Mouse (Mus musculus): Measurements from ENCODE around the gene Tspan11. TPM values are rescaled to one million over a fixed set of nuclear protein-coding genes. Genes with fewer than 3 reads are reported as not detected.

Tspan11 gene
- 0.49 and 0.85 TPM in 2 replicates for polyA plus RNA-seq (2021; fragmentation: Nextera tagmentation)
- long read RNA-seq, experiment 1, full-length matches to known transcripts = 1 of 1 reads
- long read RNA-seq, experiment 1, partial matches to known transcripts = 0 of 1 reads
- long read RNA-seq, experiment 1, other reads (novel, unspliced or antisense) = 0 of 1 reads
- long read RNA-seq, experiment 2, full-length matches to known transcripts = 5 of 5 reads
- long read RNA-seq, experiment 2, partial matches to known transcripts = 0 of 5 reads
- long read RNA-seq, experiment 2, other reads (novel, unspliced or antisense) = 0 of 5 reads

DNA sequence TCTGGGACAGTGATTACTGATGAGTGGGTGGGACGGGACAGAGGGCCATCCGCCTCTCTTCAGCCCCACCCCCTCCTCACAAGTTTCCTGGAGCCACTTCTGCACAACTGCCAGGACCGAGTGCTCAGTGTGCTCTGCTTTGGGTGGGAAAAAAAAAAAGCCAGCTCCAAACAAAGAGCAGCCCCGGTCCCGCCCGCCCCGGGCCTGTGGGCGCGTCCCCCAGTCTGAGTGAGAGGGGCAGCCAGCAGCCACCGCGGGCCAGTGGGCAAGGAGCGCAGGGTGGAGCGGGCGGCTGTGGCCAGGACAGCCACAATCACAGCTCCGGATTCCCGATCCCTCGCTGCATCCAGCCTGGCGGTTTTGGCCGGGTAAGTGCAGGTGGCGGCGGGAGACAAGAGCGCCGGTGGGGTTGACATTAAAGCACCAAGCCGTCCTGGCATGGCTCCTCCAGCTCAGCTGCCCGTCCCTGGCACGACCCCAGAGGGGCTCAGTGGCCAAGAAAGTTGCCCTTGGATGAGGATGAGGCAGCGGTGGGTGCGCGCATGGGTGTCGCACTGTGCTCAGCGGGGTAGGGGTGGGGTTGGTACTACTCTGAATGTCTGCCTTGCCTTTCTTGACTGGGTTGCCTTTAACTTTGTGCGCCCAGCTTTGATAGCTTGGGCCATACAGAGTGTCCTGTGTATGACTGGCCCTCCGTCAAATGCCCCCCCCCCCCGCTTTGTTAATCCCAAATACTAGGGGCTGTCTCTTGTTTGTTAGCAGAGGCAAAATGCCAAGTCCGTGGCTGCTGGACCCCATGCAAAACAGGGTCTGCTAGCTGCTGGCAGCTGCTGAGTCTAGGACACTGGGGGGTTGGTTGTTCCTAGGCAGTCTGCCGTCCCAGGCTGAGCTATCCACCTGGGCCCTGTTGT is at the start of gene Tspan11:
Gene Tspan11, plus strand, starts transcription at position 79 of the 911 bp plus-strand sequence.

Other genes starting within 250 kb of the Tspan11 start
- 25.2 and 25.3 TPM in 2 replicates for gene Prmt8, start 118.1 kb upstream of the Tspan11 start, polyA plus RNA-seq (2021; fragmentation: Nextera tagmentation)